Mouse (Mus musculus): ENCODE data around the gene Gm128.

Gm128 gene

GRCm38 (mm10) chr3:95200132-95200531 lies 41.3 kb downstream of the Gm128 start:
- in situ Hi-C loops (cut with MboI, MseI): loop anchor here (10.0 kb wide), 1 partner anchor 675 kb away; no protein-coding TSS in a partner anchor

- in situ Hi-C loops (cut with MboI, MseI): loop anchor here (10.0 kb wide), 1 partner anchor 134 kb away; no protein-coding TSS in a partner anchor
Measured at GRCm38 (mm10) chr3:95199101-95199500, 42.3 kb downstream of the Gm128 start.

- in situ Hi-C loops (cut with MboI, MseI): loop anchor here (10.0 kb wide), 1 partner anchor 131 kb away; no protein-coding TSS in a partner anchor
Measured at GRCm38 (mm10) chr3:95195772-95196171, 45.6 kb downstream of the Gm128 start.

- in situ Hi-C loops (cut with MboI, MseI): loop anchor here (10.0 kb wide), 1 partner anchor 130 kb away; no protein-coding TSS in a partner anchor
Measured at GRCm38 (mm10) chr3:95194721-95195135, 46.7 kb downstream of the Gm128 start.

Measured in T-helper 2 cell (primary cell).